Mouse (Mus musculus) lung, postnatal 4 days (tissue): ENCODE results near the gene Dnah2.
A peak's percentile ranks its signal among the peaks of the same experiment; 100 is the strongest.
"Not testable (repeated sequence)": the region's sequence is repeated elsewhere in the genome, so short reads cannot be mapped to it uniquely, and the experiment has no call there.

Experiments
- DNase-seq, 2 experiments: peaks; one replicate each; pipeline ENCODE4 v3.0.0; 2021

Dnah2 gene

DNA sequence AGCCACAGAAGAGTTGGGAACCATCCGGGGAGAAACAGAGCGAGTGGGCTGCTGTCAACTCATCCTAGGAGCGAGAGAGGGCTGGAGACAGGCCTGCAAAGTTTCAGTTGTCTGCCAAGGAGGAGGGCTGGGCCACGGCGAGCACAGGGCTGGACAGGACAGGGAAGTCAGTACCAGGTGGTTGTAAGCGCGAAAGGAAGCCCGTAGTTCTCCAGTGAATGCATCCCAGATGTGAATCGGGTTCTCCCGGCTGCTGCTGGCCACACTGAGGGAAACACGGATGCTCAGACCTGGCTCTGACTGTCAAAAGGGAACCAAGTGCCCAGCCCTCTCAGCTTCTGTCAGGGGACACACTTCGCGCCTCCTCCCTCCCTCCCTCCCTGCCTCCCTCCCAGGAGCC lies 14.5 kb upstream of the Dnah2 start:
- DNase-seq: no peak

DNA sequence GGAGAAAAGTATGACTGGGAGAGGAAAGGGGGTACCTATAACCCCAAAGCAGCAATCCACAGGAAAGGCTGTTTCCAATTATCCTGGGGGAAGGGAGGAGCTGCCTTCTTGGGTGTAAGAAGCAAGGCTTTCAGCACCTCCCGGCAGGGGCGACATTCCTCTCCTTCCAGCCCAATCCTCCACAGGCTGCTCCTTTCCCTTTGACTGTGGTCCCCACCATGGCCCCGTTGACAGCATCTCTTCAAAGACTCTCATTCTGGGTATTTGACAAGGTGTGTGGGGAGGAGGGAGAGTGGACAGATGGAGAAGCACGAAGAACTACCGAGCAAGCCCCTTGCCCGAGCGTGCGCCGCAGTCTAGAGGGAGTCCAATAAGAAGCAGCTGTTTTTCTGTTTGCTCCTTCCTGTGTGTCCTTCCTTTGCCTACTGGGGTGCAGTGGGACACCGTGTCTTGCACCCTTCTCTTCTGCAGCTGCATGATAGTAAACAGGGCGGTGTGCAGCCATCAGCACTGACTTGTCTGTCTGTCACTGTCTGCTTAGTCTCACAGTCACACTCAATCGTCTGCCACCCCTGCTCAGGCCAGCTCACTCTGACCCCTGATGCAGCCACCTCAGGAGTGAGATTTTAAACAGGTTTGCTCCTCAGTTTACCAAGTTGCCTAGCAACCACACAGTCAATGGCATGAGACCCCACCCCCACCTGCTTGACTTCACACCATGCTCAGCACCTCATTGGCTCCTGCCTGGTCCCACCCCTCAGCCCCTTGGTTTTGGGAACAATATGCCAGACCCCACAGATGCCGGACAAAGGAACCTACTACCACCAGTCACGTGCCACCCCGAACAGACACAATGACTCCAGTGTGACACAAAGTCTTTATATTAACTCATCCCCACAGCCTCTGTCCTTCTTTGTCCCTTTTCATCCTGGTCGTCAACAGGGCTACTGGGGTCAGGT lies 12.3 kb upstream of the Dnah2 start:
- DNase-seq: no peak

DNA sequence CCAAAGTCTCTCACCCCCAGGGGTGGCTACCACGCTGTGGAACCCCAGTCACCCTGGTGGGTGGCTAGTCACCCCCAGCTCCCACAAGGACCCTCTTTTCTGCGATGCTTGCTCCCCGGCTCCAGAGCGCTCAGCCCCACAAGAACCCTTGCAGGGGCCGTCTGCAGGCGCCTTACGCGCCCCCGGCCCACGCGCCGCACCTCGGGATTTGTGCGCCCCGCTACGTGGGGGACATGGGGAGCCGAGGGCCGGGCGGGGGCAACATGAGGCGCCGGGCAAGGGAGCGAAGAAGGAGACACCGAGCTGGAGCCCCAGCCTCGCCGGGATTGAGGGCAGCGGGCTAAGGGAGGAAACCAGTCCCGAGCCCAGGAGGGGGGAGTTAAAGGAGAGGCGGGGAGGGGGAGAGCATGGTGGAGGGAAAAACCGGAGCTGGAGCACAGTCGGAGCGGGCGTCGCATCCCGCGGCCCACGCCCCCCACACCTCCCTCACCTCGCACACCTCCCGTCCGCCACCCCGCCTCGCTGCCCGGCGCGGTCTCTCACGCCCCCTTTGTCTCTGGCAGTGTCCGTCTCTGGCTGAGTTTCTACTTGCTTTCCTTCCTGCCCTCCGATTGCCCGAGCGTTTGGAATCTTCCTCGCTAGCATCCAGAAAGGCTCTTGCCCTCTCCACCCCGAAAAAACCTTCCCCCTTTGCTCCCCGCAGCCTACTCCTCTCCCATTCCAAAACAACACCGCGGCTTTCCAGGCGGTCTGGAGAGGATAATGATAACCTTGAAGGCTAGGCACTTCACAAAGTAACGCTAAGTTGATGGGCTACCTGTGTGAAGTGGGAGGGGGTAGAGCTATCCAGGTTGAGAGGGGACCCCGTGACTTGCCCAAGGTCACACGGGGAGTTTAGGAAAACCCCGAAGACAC lies 11.2 kb upstream of the Dnah2 start, which contains the start of gene Efnb3:
Efnb3 (minus strand) TSS at position 355 of the 915 bp plus-strand sequence.
- DNase-seq: peak; percentile 40 to 50

- no peak for DNase-seq
Observed at GRCm38 (mm10) chr11:69559183-69559582, 10.3 kb upstream of the Dnah2 start.

- no peak for DNase-seq
Observed at GRCm38 (mm10) chr11:69558756-69559155, 9.8 kb upstream of the Dnah2 start.

DNA sequence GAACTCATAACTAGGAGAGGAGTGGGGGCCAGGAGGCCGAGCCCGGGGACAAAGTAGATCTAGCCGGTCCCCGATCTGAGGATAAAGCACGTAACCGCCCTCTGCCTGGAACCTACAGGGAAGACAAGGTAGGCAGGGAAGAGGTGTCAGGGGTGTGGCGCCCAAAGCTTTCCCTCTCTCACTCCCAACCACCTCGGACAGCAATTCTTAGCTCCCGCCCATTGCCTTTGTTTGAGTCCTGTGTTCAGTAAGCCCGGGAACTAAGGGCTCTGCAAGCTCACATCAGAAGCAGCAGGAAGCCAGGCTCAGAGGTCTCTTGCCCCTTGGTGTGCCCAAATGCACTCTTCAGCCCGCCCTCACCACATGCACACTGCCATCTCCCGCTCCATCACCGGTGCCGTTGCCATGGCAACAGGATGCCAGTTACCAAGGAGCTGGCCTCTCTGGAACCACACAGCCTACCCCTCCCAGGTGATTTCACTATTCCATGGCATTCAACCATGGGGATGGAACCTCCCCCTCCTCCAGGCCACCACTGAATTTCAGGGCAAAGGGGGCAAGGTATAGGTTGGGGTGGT lies 8.6 kb upstream of the Dnah2 start:
- no peak for DNase-seq

GRCm38 (mm10) chr11:69554539-69555140 lies 5.7 kb upstream of the Dnah2 start:
- DNase-seq: no peak

- no peak for DNase-seq
Observed at GRCm38 (mm10) chr11:69553341-69553721, 4.4 kb upstream of the Dnah2 start.

DNA sequence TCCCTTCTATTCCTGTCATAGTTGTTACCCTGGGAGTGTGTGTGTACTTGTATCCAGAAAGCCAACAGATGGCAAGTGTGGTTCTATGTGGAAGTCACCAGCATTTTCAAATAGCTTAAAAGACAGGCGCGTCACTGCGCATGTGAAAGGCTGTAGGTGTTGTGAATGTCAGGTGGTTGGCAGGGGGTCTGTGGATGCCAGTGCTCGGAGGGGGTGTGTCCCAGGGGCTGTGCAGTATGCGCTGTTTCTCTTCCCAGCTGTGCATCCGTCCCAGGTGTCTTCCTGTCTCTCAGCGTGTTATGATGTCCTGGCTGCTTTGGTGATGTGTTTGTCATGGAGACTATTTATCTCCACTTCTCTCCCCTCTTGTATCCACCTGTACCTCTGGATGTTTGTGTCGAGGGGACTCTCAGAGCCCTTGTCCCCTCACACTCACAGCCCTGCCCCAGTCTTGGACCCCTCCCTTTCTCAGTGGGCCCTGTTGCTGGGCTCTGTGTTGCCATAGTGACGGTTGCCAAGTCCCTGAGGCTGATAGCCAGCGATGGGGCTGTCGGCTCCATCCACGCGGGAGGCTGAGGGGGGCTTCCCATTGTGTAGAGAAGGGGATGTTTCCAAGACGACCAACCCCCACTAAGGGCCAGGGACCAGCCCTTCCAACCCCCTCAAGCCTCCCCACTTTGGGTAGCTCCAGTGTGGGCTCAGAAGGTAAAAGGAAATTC lies 3.9 kb upstream of the Dnah2 start:
- no peak for DNase-seq

GRCm38 (mm10) chr11:69551310-69551709 lies 2.4 kb upstream of the Dnah2 start:
- DNase-seq: no peak

DNA sequence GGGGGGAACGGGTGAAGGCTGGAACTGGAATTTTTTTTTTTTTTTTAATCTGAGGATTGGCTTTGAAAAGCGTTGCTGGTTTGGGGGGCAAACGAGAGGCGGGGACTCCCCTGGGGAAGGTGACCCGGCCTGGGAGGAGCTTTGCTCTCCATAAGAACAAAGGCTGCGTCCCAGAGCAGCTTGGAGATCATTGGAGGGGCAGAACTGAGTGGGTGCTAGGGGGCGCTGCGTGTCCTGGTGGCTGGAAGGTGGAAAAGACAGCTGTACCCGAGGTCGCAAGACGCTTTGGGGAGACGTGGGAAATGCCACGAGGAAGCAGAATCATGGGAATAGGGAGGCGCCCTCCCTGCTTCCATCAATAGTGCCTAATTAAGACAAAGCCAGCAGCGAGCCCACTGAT lies 1.8 kb downstream of the Dnah2 start:
- peak in 1 of 2 experiments; percentile 66 for DNase-seq

GRCm38 (mm10) chr11:69546423-69547053 lies 2.4 kb downstream of the Dnah2 start:
- peak; percentile 84 to 90 for DNase-seq

- no peak for DNase-seq
Observed at GRCm38 (mm10) chr11:69545957-69546356, 3.0 kb downstream of the Dnah2 start.

DNA sequence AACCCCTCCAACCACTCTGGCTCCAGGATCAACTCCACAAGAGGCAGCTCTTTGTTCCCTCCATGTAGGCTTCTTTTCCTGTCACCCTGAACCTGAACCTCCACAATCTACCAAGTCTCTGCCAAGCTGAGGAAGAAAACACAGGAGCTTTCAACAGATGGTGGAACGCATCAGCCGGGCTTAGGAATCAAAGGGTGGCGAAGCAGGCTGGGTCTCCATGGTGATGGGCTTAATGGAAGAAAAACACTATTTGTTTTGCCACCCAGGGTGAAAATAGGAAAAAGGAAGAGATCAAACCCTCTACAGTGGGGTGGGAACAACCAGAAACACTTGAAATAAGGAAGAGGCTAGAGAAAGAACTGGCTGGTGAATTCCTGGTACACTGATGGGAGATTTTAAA lies 5.3 kb downstream of the Dnah2 start:
- DNase-seq: no peak

- DNase-seq: not testable (repeated sequence)
Observed at GRCm38 (mm10) chr11:69541741-69542140, 7.2 kb downstream of the Dnah2 start.

GRCm38 (mm10) chr11:69540700-69541099 lies 8.2 kb downstream of the Dnah2 start:
- no peak for DNase-seq

- no peak for DNase-seq
Observed at GRCm38 (mm10) chr11:69534990-69535389, 13.9 kb downstream of the Dnah2 start.

DNA sequence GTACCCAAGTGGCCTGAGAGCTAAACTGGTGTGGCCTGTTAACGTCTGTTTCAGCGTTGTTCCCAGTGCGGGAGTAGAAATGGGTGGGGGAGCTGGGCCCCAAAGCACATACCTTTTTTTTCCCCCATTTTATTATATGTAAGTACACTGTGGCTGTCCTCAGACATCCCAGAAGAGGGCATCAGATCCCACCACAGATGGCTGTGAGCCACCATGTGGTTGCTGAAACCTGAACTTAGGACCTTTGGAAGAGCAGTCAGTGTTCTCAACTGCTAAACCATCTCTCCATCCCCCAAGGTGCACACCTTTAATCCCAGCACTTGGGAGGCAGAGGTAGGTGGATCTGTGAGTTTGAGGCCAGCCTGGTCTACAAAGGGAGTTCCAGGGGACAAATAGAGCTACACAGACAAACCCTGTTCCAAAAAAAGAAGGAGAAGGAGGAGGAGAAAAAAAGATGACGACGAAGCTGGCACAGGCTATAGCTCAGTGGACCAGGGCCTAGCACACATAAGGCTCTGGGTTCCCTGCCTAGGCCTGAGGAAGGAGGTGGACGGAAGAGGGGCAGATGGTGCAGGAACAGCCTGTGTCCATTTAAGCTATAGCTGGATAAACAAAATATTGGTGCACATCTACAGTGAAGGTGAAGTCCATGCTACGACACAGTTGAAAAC lies 16.3 kb downstream of the Dnah2 start:
- no peak for DNase-seq

DNA sequence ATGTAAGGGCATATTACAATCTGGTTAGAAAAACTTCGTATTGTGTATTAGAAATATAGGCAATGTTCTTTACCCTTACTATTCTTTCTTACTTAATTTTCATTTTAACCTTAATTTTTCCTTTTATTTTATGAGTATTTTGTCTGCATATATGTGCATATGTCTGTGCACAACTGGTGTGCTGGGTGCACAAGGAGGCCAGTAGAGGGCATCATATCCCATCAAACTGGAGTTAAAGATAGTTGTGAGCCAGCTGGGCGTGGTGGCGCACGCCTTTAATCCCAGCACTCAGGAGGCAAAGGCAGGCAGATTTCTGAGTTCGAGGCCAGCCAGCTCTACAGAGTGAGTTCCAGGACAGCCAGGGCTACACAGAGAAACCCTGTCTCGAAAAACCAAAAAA lies 18.2 kb downstream of the Dnah2 start:
- not testable (repeated sequence) for DNase-seq

DNA sequence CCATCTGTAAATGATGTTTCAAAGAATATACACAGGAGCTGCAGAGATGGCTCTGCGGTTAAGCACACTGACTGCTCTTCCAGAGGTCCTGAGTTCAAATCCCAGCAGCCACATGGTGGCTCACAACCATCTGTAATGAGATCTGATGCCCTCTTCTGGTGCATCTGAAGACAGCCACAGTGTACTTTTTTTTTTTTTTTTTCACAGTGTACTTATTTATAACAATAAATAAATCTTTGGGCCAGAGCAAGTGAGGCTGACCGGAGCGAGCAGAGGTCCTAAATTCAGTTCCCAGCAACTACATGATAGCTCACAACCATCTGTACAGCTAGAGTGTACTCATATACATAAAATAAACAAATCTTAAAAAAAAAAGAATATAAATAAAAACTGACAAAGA lies 18.6 kb downstream of the Dnah2 start:
- not testable (repeated sequence) for DNase-seq

- DNase-seq: no peak
Observed at GRCm38 (mm10) chr11:69528031-69528390, 20.9 kb downstream of the Dnah2 start.
